Mouse (Mus musculus) liver, adult 2 months (tissue): ENCODE results near the gene Xxylt1. TPM values are rescaled to one million over a fixed set of nuclear protein-coding genes. Genes with fewer than 3 reads are reported as not detected.

Experiments used
- DNase-seq: peaks from one replicate; pipeline ENCODE4 v3.0.0-alpha.2; 2011; ENCODE audit warnings: low read depth, low spot score; ENCODE audit errors: extremely low read depth
- H3K27ac ChIP-seq: fragments of 200-500 bp; replicated peaks from 2 replicates; pipeline ENCODE4 v1.5.1; 2012; ENCODE audit warnings: low read depth, mild to moderate bottlenecking, control low read depth, inconsistent platforms, low read length; ENCODE audit not compliant: insufficient read depth
- H3K27me3 ChIP-seq: fragments of 200-500 bp; 2 replicates; pipeline ENCODE4 v1.6.1; 2012; ENCODE audit warnings: mild to moderate bottlenecking, moderate library complexity, low read length, inconsistent platforms; ENCODE audit not compliant: control insufficient read depth, insufficient read depth
- H3K36me3 ChIP-seq: fragments of 200-500 bp; 2 replicates; pipeline ENCODE4 v1.6.1; 2012; ENCODE audit warnings: low read length, inconsistent platforms; ENCODE audit not compliant: control insufficient read depth, insufficient read depth
- H3K4me1 ChIP-seq: fragments of 200-500 bp; 2 replicates; pipeline ENCODE4 v1.6.1; 2011; ENCODE audit warnings: low read length; ENCODE audit not compliant: control insufficient read depth, insufficient read depth
- H3K4me3 ChIP-seq: fragments of 200-500 bp; 2 replicates; pipeline ENCODE4 v1.5.1; 2011; ENCODE audit warnings: low read depth, mild to moderate bottlenecking, control low read depth, low read length, moderate library complexity; ENCODE audit not compliant: insufficient read depth
- H3K79me2 ChIP-seq: fragments of 200-500 bp; 2 replicates; pipeline ENCODE4 v1.6.1; 2012; ENCODE audit warnings: inconsistent platforms, mild to moderate bottlenecking, low read length, moderate library complexity; ENCODE audit not compliant: control insufficient read depth, insufficient read depth
- H3K9ac ChIP-seq: fragments of 200-500 bp; 2 replicates; pipeline ENCODE4 v1.6.1; 2012; ENCODE audit warnings: low read depth, mild to moderate bottlenecking, control low read depth, inconsistent platforms, low read length
- CTCF ChIP-seq: fragments of 200-500 bp; IDR thresholded peaks from 2 replicates; pipeline ENCODE4 v1.5.1; 2011; ENCODE audit warnings: low read depth, low read length, control low read depth
- POLR2A ChIP-seq: fragments of 200-500 bp; IDR thresholded peaks from 2 replicates; pipeline ENCODE4 v1.6.1; 2011; ENCODE audit warnings: low read length, control low read depth; ENCODE audit not compliant: insufficient read depth; ENCODE audit errors: extremely low read depth
- WGBS: fragments of 180-500 bp; shearing (Covaris S2); methylation state at CpG from one replicate; pipeline ENCODE4 v1.1.7; 2018; 5-methylcytosine and 5-hydroxymethylcytosine counted together
- polyA plus RNA-seq: library from polyadenylated mRNA; depleted of rRNA; stranded (reverse); fragments of >200 nt; gene quantifications from 2 replicates; pipeline ENCODE4 v1.2.3, GENCODE M21; 2012
- total RNA-seq: library from RNA; depleted of rRNA; stranded (reverse); fragments of >200 nt; gene quantifications from 2 replicates; pipeline ENCODE4 v1.2.3, GENCODE M21; 2014

Gene Xxylt1
- total and polyA plus RNA-seq, 2 experiments: 1.1 to 2.1 TPM

GRCm38 (mm10) chr16:31048194-31048593 is 33.0 kb downstream of the Xxylt1 start:
- no peak for TF ChIP-seq POLR2A
- TF ChIP-seq CTCF: no peak
- Histone ChIP-seq H3K27me3 (no peaks in the 10 kb centered on the region), H3K27ac (no peak overlapping the region), H3K9ac (no peak overlapping the region), H3K36me3 (no peaks in the 10 kb centered on the region), H3K4me3 (no peak overlapping the region), H3K4me1 (no peaks in the 10 kb centered on the region), H3K79me2 (no peaks in the 10 kb centered on the region)
- 55% methylated on average over 6 of the region's 6 CpGs for WGBS
- DNase-seq: no peak

DNA sequence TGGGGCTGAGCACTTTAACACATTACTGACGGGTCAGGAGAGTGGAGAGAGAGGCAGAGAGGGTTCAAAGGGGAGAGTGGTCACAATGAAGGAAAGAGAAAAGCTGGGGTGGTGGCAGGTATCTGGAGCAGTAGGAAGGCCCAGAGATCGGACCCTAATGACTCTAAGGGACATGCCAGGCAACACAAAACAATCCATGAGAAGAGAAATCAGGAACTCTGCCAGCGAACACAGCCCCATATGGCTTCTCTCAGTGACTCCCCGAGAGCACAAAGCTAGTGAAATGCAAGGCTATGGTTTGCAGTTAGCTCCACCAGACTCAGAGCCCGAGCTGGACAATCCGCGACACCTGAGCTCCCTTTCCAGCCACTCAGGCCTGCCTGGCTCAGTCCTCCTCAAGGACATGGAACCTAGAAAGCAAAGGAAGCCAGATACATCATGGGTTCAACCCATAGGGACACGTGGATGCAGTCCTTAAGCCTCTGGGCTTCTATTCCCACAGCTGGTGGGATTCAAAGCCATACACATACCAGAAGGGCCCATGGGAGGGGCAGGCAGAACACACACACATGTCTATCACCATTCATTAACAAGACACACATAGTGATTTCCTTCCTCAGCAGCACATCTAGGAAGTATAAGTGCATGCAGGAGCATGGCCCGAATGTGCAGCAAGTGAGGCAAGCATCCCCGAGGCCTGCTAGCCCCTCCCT is 33.9 kb downstream of the Xxylt1 start:
- 90% methylated on average over 10 of the region's 10 CpGs for WGBS
- Histone ChIP-seq H3K9ac (no peak overlapping the region), H3K79me2 (no peaks in the 10 kb centered on the region), H3K4me1 (peaks cover 7% of the 10 kb centered on the region; the same call in 1 of the 2 replicates), H3K27me3 (no peaks in the 10 kb centered on the region), H3K36me3 (no peaks in the 10 kb centered on the region), H3K4me3 (no peak overlapping the region), H3K27ac (no peak overlapping the region)
- DNase-seq: no peak
- TF ChIP-seq CTCF: no peak
- no peak for TF ChIP-seq POLR2A

DNA sequence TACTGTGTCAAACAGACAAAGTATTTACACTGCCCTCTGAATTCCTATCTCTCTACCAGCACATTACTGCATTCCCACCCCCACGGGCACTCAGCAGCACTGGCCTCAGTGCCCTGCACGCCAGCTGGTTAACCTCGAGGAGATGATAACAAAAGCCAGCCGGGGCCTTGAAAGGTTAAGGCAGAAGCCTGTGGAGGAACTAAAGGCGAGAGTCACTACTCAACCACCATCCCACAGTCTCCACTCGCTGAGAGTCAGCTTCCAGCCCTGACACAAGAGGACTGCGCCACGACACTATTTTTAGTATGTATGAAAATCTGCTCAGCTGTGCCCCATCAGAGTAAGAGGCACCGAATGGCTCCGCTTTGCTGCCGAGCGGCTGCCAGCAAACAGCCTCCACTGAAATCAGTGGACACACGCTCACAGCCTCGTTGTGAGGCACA is 35.0 kb downstream of the Xxylt1 start:
- Histone ChIP-seq H3K36me3 (no peaks in the 10 kb centered on the region), H3K27me3 (no peaks in the 10 kb centered on the region), H3K9ac (no peak overlapping the region), H3K4me3 (no peak overlapping the region), H3K27ac (no peak overlapping the region), H3K79me2 (no peaks in the 10 kb centered on the region), H3K4me1 (peaks cover 8% of the 10 kb centered on the region; the same call in 1 of the 2 replicates)
- WGBS: 86% methylated on average over 14 of the region's 14 CpGs
- no peak for TF ChIP-seq CTCF
- TF ChIP-seq POLR2A: no peak
- no peak for DNase-seq

- no peaks in the 10 kb centered on the region for H3K27me3 ChIP-seq
- TF ChIP-seq CTCF: no peak
- no peak for TF ChIP-seq POLR2A
- peaks cover 11% of the 10 kb centered on the region; the same call in 1 of the 2 replicates for H3K4me1 ChIP-seq
- no peak for DNase-seq
- WGBS: 85% methylated on average over 5 of the region's 5 CpGs
- H3K4me3 ChIP-seq: no peak overlapping the region
- H3K9ac ChIP-seq: no peak overlapping the region
- no peak overlapping the region for H3K27ac ChIP-seq
- no peaks in the 10 kb centered on the region for H3K36me3 ChIP-seq
- no peaks in the 10 kb centered on the region; the same call in 1 of the 2 replicates for H3K79me2 ChIP-seq
These were observed 36.0 kb downstream of the Xxylt1 start for GRCm38 (mm10) chr16:31045211-31045610.

DNA sequence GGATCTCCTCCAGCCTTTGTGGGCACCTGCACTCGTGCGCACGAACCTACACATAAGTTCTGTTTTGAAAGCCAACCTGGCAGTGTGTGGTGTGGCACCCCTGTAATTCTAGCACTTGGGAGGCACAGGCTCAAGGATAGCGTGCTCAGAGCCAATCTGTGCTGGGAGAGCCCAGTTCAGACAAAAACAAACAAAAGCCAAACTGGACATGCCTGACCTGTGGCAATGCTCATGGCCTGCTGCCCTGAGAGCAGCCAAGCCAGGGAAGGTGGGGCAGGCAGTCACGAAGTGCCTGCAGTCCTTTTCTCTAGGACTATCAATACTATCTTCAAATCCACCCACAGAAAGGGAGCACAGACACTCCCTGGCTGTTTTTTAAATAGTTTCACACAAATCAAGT is 38.1 kb downstream of the Xxylt1 start:
- Histone ChIP-seq H3K27ac (peak overlapping the region; percentile 85), H3K36me3 (no peaks in the 10 kb centered on the region), H3K9ac (no peak overlapping the region), H3K4me1 (peaks cover 11% of the 10 kb centered on the region; the same call in 1 of the 2 replicates), H3K79me2 (no peaks in the 10 kb centered on the region; the same call in 1 of the 2 replicates), H3K27me3 (no peaks in the 10 kb centered on the region), H3K4me3 (no peak overlapping the region)
- 24% methylated on average over 5 of the region's 5 CpGs for WGBS
- peak; percentile 96 for DNase-seq
- TF ChIP-seq CTCF (no peak), POLR2A (no peak)

DNA sequence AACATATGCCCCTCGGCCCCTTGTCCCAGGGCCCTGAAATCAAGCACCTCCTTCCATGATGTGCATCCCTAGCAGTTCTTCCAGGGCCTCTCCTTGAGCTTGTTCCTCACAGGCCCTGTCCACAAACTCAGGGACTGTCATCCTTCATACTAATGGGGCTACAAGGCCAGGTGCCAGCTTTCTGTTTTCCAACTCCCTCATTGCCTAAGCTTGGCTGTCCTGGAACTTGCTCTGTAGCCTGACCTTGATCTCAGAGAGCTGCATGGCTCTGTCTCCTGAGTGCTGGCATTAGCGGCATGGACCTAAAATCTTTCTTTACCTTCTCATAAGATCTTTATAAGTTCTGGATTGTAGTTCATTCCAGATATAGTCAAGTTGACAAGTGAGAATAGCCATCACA is 39.7 kb downstream of the Xxylt1 start:
- Histone ChIP-seq H3K36me3 (no peaks in the 10 kb centered on the region), H3K4me1 (peaks cover 13% of the 10 kb centered on the region; the same call in 1 of the 2 replicates), H3K27ac (peak overlapping the region; percentile 81), H3K9ac (no peak overlapping the region), H3K79me2 (no peaks in the 10 kb centered on the region; the same call in 1 of the 2 replicates), H3K27me3 (no peaks in the 10 kb centered on the region), H3K4me3 (no peak overlapping the region)
- TF ChIP-seq CTCF (no peak), POLR2A (no peak)
- 49% methylated on average over 2 of the region's 2 CpGs for WGBS
- DNase-seq: peak; percentile 94
